Mouse (Mus musculus): Measurements from ENCODE around the gene Ccdc62. TPM values are rescaled to one million over a fixed set of nuclear protein-coding genes. Genes with fewer than 3 reads are reported as not detected.

The Ccdc62 gene
- polyA plus RNA-seq, 1 experiment, result 4.7 TPM

- Histone ChIP-seq H3K27me3 (ENCODE audit: control insufficient read depth, insufficient read depth, insufficient read length) (no peaks in the 10 kb centered on the region), H3ac (ENCODE audit: control insufficient read depth, insufficient read length) (no peak overlapping the region), H3K79me2 (ENCODE audit: control insufficient read depth, insufficient read depth) (peaks cover 55% of the 10 kb centered on the region), H3K36me3 (ENCODE audit: control insufficient read depth, insufficient read depth) (peaks cover 51% of the 10 kb centered on the region), H3K4me3 (no peak overlapping the region), H3K4me2 (ENCODE audit: low read depth) (no peak overlapping the region)
- TF ChIP-seq MAX (IDR thresholded peaks at IDR 0.05; ENCODE audit: low read depth) (no peak), POLR2AphosphoS2 (IDR thresholded peaks at IDR 0.05; ENCODE audit: insufficient read length, low read depth) (no peak), POLR2A (IDR thresholded peaks at IDR 0.05; ENCODE audit: insufficient read length, low read depth) (no peak), SRF (IDR thresholded peaks at IDR 0.05; ENCODE audit: control insufficient read depth, insufficient read length, low read depth) (no peak), USF1 (IDR thresholded peaks at IDR 0.05; ENCODE audit: low read depth) (no peak)
Measured at GRCm38 (mm10) chr5:123914852-123915251, 15.6 kb upstream of the Ccdc62 start.

GRCm38 (mm10) chr5:123922112-123922511, 8.4 kb upstream of the Ccdc62 start:
- H3K4me3 ChIP-seq, result no peak overlapping the region
- no peaks in the 10 kb centered on the region for H3K27me3 ChIP-seq (ENCODE audit: control insufficient read depth, insufficient read depth, insufficient read length)
- peaks cover 54% of the 10 kb centered on the region for H3K36me3 ChIP-seq (ENCODE audit: control insufficient read depth, insufficient read depth)
- H3ac ChIP-seq (ENCODE audit: control insufficient read depth, insufficient read length), result no peak overlapping the region
- TF ChIP-seq POLR2AphosphoS2 (IDR thresholded peaks at IDR 0.05; ENCODE audit: insufficient read length, low read depth), result no peak
- TF ChIP-seq MYOD1 (IDR thresholded peaks at IDR 0.05; ENCODE audit: control insufficient read depth in 1 of 3, insufficient read length in 2 of 3, low read depth in 2 of 3), result no peak
- TF ChIP-seq USF1 (IDR thresholded peaks at IDR 0.05; ENCODE audit: low read depth), result no peak
- no peak for TF ChIP-seq TCF3 (IDR thresholded peaks at IDR 0.05; ENCODE audit: insufficient read length, low read depth)
- TF ChIP-seq POLR2A (IDR thresholded peaks at IDR 0.05; ENCODE audit: insufficient read length, low read depth), result no peak
- no peak for TF ChIP-seq MYOG (IDR thresholded peaks at IDR 0.05; ENCODE audit: control insufficient read depth in 1 of 3, insufficient read depth in 1 of 3, insufficient read length in 2 of 3, low read depth in 2 of 3)
- no peak for TF ChIP-seq SRF (IDR thresholded peaks at IDR 0.05; ENCODE audit: control insufficient read depth, insufficient read length, low read depth)
- TF ChIP-seq TCF12 (IDR thresholded peaks at IDR 0.05; ENCODE audit: insufficient read depth, poor library complexity, severe bottlenecking), result no peak
- TF ChIP-seq E2F4 (IDR thresholded peaks at IDR 0.05; ENCODE audit: insufficient read depth), result no peak
- no peak for TF ChIP-seq REST (IDR thresholded peaks at IDR 0.05; ENCODE audit: insufficient read depth, insufficient read length)
- no peak for TF ChIP-seq CEBPB (IDR thresholded peaks at IDR 0.05; ENCODE audit: insufficient read depth, poor library complexity, severe bottlenecking)
- no peak for TF ChIP-seq MAX (IDR thresholded peaks at IDR 0.05; ENCODE audit: low read depth)
- peaks cover 6% of the 10 kb centered on the region for H3K79me2 ChIP-seq (ENCODE audit: control insufficient read depth, insufficient read depth)
- no peak overlapping the region for H3K4me2 ChIP-seq (ENCODE audit: low read depth)

DNA sequence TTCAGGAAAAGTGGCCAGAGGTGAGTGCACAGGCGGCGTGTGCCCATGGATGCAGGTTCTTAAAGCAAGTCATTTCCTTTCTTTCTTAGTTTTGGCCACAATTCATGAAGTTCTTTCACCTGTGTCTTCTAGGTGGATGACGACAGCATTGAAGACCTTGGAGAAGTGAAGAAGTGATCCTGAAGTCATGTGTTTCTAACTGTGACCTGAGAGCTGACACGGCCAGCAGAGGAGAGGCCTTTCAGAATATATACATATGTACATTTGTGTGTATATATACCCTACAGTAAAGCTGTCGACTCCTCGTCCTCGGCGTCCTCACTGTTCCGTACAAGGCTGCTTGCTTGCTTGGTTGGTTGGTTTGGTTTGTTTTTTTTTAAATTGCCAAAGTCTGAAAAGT, 3.4 kb upstream of the Ccdc62 start, which contains the start of gene Gm43518:
Gm43518 (plus strand) TSS at position 301 of the 400 bp plus-strand sequence.
- no peaks in the 10 kb centered on the region for H3K79me2 ChIP-seq (ENCODE audit: control insufficient read depth, insufficient read depth)
- no peak within 1 kb of the TSS for H3K4me3 ChIP-seq
- no peak within 1 kb of the TSS for H3K4me2 ChIP-seq (ENCODE audit: low read depth)
- peaks cover 32% of the 10 kb centered on the region for H3K36me3 ChIP-seq (ENCODE audit: control insufficient read depth, insufficient read depth)
- H3ac ChIP-seq (ENCODE audit: control insufficient read depth, insufficient read length), result no peak within 1 kb of the TSS
- TF ChIP-seq POLR2AphosphoS2 (IDR thresholded peaks at IDR 0.05; ENCODE audit: insufficient read length, low read depth), result no peak
- H3K27me3 ChIP-seq (ENCODE audit: control insufficient read depth, insufficient read depth, insufficient read length), result no peaks in the 10 kb centered on the region

- Histone ChIP-seq H3K79me2 (ENCODE audit: control insufficient read depth, insufficient read depth) (no peaks in the 10 kb centered on the region), H3K4me2 (ENCODE audit: low read depth) (peak overlapping the region; percentile 77), H3K4me3 (peak overlapping the region; percentile 37), H3K27me3 (ENCODE audit: control insufficient read depth, insufficient read depth, insufficient read length) (no peaks in the 10 kb centered on the region), H3K36me3 (ENCODE audit: control insufficient read depth, insufficient read depth) (peaks cover 17% of the 10 kb centered on the region), H3ac (ENCODE audit: control insufficient read depth, insufficient read length) (peak overlapping the region; percentile 80)
- no peak for TF ChIP-seq E2F4 (IDR thresholded peaks at IDR 0.05; ENCODE audit: insufficient read depth)
- TF ChIP-seq SRF (IDR thresholded peaks at IDR 0.05; ENCODE audit: control insufficient read depth, insufficient read length, low read depth), result no peak
- no peak for TF ChIP-seq POLR2AphosphoS2 (IDR thresholded peaks at IDR 0.05; ENCODE audit: insufficient read length, low read depth)
- TF ChIP-seq CEBPB (IDR thresholded peaks at IDR 0.05; ENCODE audit: insufficient read depth, poor library complexity, severe bottlenecking), result no peak
- TF ChIP-seq REST (IDR thresholded peaks at IDR 0.05; ENCODE audit: insufficient read depth, insufficient read length), result no peak
- TF ChIP-seq MYOG (IDR thresholded peaks at IDR 0.05; ENCODE audit: control insufficient read depth in 1 of 3, insufficient read depth in 1 of 3, insufficient read length in 2 of 3, low read depth in 2 of 3), result no peak
- TF ChIP-seq USF1 (IDR thresholded peaks at IDR 0.05; ENCODE audit: low read depth), result no peak
Measured at GRCm38 (mm10) chr5:123931131-123931530, 652 bp downstream of the Ccdc62 start.

DNA sequence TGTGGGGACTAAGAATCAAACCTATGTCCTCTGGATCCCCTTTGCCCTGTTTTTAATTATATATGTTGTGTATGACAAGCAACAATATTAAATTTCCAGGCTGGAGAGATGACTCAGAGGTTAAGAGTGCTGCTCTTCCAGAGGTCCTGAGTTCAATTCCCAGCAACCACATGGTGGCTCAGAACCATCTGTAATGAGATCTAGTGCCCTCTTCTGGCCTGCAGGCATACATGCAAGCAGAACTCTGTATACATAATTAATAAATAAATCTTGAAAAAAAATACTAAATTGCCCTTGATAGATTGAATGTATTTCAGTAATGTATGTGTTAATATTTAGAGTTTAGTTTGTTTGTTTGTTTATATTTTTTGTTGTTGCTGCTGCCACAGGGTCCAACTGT, 2.4 kb downstream of the Ccdc62 start:
- Histone ChIP-seq H3K27me3 (ENCODE audit: control insufficient read depth, insufficient read depth, insufficient read length) (no peaks in the 10 kb centered on the region), H3K79me2 (ENCODE audit: control insufficient read depth, insufficient read depth) (no peaks in the 10 kb centered on the region), H3K4me2 (ENCODE audit: low read depth) (no peak overlapping the region), H3K4me3 (no peak overlapping the region), H3K36me3 (ENCODE audit: control insufficient read depth, insufficient read depth) (peaks cover 5% of the 10 kb centered on the region), H3ac (ENCODE audit: control insufficient read depth, insufficient read length) (no peak overlapping the region)
- TF ChIP-seq MAX (IDR thresholded peaks at IDR 0.05; ENCODE audit: low read depth) (no peak), USF1 (IDR thresholded peaks at IDR 0.05; ENCODE audit: low read depth) (no peak), TCF3 (IDR thresholded peaks at IDR 0.05; ENCODE audit: insufficient read length, low read depth) (no peak), TCF12 (IDR thresholded peaks at IDR 0.05; ENCODE audit: insufficient read depth, poor library complexity, severe bottlenecking) (no peak), POLR2A (IDR thresholded peaks at IDR 0.05; ENCODE audit: insufficient read length, low read depth) (no peak), REST (IDR thresholded peaks at IDR 0.05; ENCODE audit: insufficient read depth, insufficient read length) (no peak), CEBPB (IDR thresholded peaks at IDR 0.05; ENCODE audit: insufficient read depth, poor library complexity, severe bottlenecking) (no peak), SRF (IDR thresholded peaks at IDR 0.05; ENCODE audit: control insufficient read depth, insufficient read length, low read depth) (no peak), E2F4 (IDR thresholded peaks at IDR 0.05; ENCODE audit: insufficient read depth) (no peak), MYOD1 (IDR thresholded peaks at IDR 0.05; ENCODE audit: control insufficient read depth in 1 of 3, insufficient read length in 2 of 3, low read depth in 2 of 3) (no peak), MYOG (IDR thresholded peaks at IDR 0.05; ENCODE audit: control insufficient read depth in 1 of 3, insufficient read depth in 1 of 3, insufficient read length in 2 of 3, low read depth in 2 of 3) (no peak), POLR2AphosphoS2 (IDR thresholded peaks at IDR 0.05; ENCODE audit: insufficient read length, low read depth) (no peak)

Measured in myocyte (in vitro differentiated cells).